Mouse (Mus musculus) spleen, postnatal 14 days (tissue): ENCODE data around the gene Rrp36.

Experiments used
- DNase-seq, 2 experiments: peaks; one replicate each; pipeline ENCODE4 v3.0.0; 2021 to 2022; ENCODE audit warnings: low spot score in 2 of 2

The Rrp36 gene

DNA sequence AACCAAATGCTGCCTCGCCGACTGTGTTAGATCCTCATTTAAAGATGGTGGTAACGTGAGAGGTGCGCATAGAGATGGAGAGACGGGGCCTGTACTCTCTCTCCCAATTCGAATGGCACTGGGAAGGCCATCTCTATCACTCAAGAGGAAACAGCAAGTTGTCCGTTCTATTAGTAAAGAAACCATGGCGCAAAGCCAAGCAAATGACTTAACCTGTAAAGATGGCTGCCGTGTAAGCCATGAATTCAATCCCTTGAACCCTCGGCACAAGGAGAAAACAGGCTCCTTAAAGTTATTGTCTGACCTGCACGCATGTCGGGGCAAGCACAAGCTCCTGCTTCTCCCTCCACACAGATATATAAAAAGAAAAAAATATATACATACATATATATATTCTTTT, 56.4 kb downstream of the Rrp36 start:
- no peak for DNase-seq
